Mouse (Mus musculus) ES-E14 (cell line): ENCODE data around the gene Mast4. TPM values are rescaled to one million over a fixed set of nuclear protein-coding genes. Genes with fewer than 3 reads are reported as not detected.

Source experiments
- DNase-seq: peaks from one replicate; pipeline ENCODE4 v3.0.0-alpha.2; 2013; ENCODE audit warnings: low read depth, low spot score
- H3K27ac ChIP-seq: 2 replicates; pipeline ENCODE4 v1.5.1; 2012; ENCODE audit warnings: low read depth, mild to moderate bottlenecking, low read length, moderate library complexity, mixed read lengths; ENCODE audit not compliant: poor library complexity, insufficient read depth, severe bottlenecking
- H3K36me3 ChIP-seq: 2 replicates; pipeline ENCODE4 v1.6.1; 2012; ENCODE audit warnings: mild to moderate bottlenecking, low read length, moderate library complexity, mixed read lengths; ENCODE audit not compliant: control insufficient read depth, poor library complexity, insufficient read depth, severe bottlenecking
- H3K4me1 ChIP-seq, 2 experiments: fragments of 150-350 bp in 1 of 2; sonication (generic) in 1 of 2; 2 replicates each; pipeline ENCODE4 v1.6.1; 2012; ENCODE audit warnings: low read length in 2 of 2, mild to moderate bottlenecking in 1 of 2, mixed read lengths in 1 of 2; ENCODE audit not compliant: control insufficient read depth in 2 of 2, insufficient read depth in 2 of 2, poor library complexity in 1 of 2
- H3K4me3 ChIP-seq, 2 experiments: fragments of 150-350 bp in 1 of 2; sonication (generic) in 1 of 2; 2 replicates each; pipeline ENCODE4 v1.5.1; 2012; ENCODE audit warnings: low read length in 2 of 2, low read depth in 1 of 2, mild to moderate bottlenecking in 1 of 2, mixed read lengths in 1 of 2; ENCODE audit not compliant: insufficient read depth in 1 of 2, poor library complexity in 1 of 2, severe bottlenecking in 1 of 2
- H3K9ac ChIP-seq: 2 replicates; pipeline ENCODE4 v1.6.1; 2012; ENCODE audit warnings: low read depth, mild to moderate bottlenecking, low read length, mixed read lengths; ENCODE audit not compliant: poor library complexity, insufficient read depth, severe bottlenecking
- H3K9me3 ChIP-seq: fragments of 150-350 bp; sonication (generic); 2 replicates; pipeline ENCODE4 v1.6.1; 2012; ENCODE audit warnings: low read depth, mild to moderate bottlenecking, low read length; ENCODE audit not compliant: control insufficient read depth, insufficient read depth
- CHD2 ChIP-seq: IDR thresholded peaks from 2 replicates; pipeline ENCODE4 v1.6.1; 2014; ENCODE audit warnings: mild to moderate bottlenecking, low read depth, low read length, inconsistent platforms
- HCFC1 ChIP-seq: IDR thresholded peaks from 2 replicates; pipeline ENCODE4 v1.6.1; 2012; ENCODE audit warnings: low read length, inconsistent platforms, borderline replicate concordance; ENCODE audit not compliant: insufficient read depth
- MAFK ChIP-seq: IDR thresholded peaks from 2 replicates; pipeline ENCODE4 v1.6.1; 2014; ENCODE audit warnings: mild to moderate bottlenecking, low read depth, low read length, inconsistent platforms; ENCODE audit not compliant: insufficient read depth
- ZC3H11A ChIP-seq: IDR thresholded peaks from 2 replicates; pipeline ENCODE4 v1.6.1; 2012; ENCODE audit warnings: low read depth, mild to moderate bottlenecking, inconsistent platforms, low read length, borderline replicate concordance
- ZNF384 ChIP-seq: IDR thresholded peaks from 2 replicates; pipeline ENCODE4 v1.6.1; 2012; ENCODE audit warnings: low read depth, low read length, inconsistent platforms
- in situ Hi-C, 2 experiments: fragments of 600-800 bp; cut with MboI; formaldehyde crosslinking; loops; one replicate each; pipeline ENCODE4 v1.15.1; 2025; ENCODE audit warnings: low sequenced_read_pairs in 2 of 2, inconsistent platforms in 1 of 2; ENCODE audit not compliant: unreplicated experiment in 2 of 2
- total RNA-seq: library from RNA; depleted of rRNA; stranded (reverse); fragments of 300-350 nt; gene quantifications from 2 replicates; pipeline ENCODE4 v1.2.3, GENCODE M21; 2012

The Mast4 gene
- total RNA-seq, 1 experiment, result 8.3 TPM

GRCm38 (mm10) chr13:102915341-102915740, 419.0 kb downstream of the Mast4 start:
- Histone ChIP-seq H3K36me3 (no peaks in the 10 kb centered on the region), H3K9me3 (no peaks in the 10 kb centered on the region), H3K27ac (no peak overlapping the region), H3K9ac (no peak overlapping the region), H3K4me1 (peaks cover 0 to 7% of the 10 kb centered on the region in 2 experiments; a peak in 1 of 4 replicates), H3K4me3 (no peak overlapping the region)
- in situ Hi-C loops, result no loop called here
- DNase-seq, result no peak
- TF ChIP-seq ZC3H11A (no peak), MAFK (no peak), HCFC1 (no peak), CHD2 (no peak)

- in situ Hi-C loops, result no loop called here
- TF ChIP-seq HCFC1, result no peak
- no peak for TF ChIP-seq CHD2
- no peak for TF ChIP-seq ZC3H11A
- TF ChIP-seq MAFK, result no peak
- TF ChIP-seq ZNF384, result no peak
- Histone ChIP-seq H3K9ac (no peak overlapping the region), H3K27ac (no peak overlapping the region), H3K4me3 (no peak overlapping the region), H3K36me3 (no peaks in the 10 kb centered on the region), H3K9me3 (no peaks in the 10 kb centered on the region), H3K4me1 (peaks cover 0 to 7% of the 10 kb centered on the region in 2 experiments; a peak in 1 of 4 replicates)
- DNase-seq, result no peak
Measured at GRCm38 (mm10) chr13:102914800-102915199, 419.5 kb downstream of the Mast4 start.

- Histone ChIP-seq H3K4me1 (peaks cover 0 to 7% of the 10 kb centered on the region in 2 experiments; a peak in 1 of 4 replicates), H3K27ac (no peak overlapping the region), H3K9ac (no peak overlapping the region), H3K4me3 (no peak overlapping the region), H3K36me3 (no peaks in the 10 kb centered on the region), H3K9me3 (no peaks in the 10 kb centered on the region)
- in situ Hi-C loops, result no loop called here
- no peak for DNase-seq
- no peak for TF ChIP-seq CHD2
- no peak for TF ChIP-seq MAFK
- TF ChIP-seq HCFC1, result no peak
- TF ChIP-seq ZNF384, result no peak
- no peak for TF ChIP-seq ZC3H11A
Measured at GRCm38 (mm10) chr13:102913919-102914318, 420.4 kb downstream of the Mast4 start.

GRCm38 (mm10) chr13:102912867-102913266, 421.4 kb downstream of the Mast4 start:
- no peak overlapping the region for H3K4me3 ChIP-seq
- no peaks in the 10 kb centered on the region for H3K9me3 ChIP-seq
- H3K9ac ChIP-seq, result no peak overlapping the region
- no peak overlapping the region for H3K27ac ChIP-seq
- in situ Hi-C loops, result no loop called here
- no peak for DNase-seq
- no peak for TF ChIP-seq CHD2
- no peak for TF ChIP-seq MAFK
- TF ChIP-seq ZNF384, result no peak
- no peak for TF ChIP-seq HCFC1
- TF ChIP-seq ZC3H11A, result no peak
- peaks cover 0 to 7% of the 10 kb centered on the region in 2 experiments; a peak in 1 of 4 replicates for H3K4me1 ChIP-seq
- H3K36me3 ChIP-seq, result no peaks in the 10 kb centered on the region
